Mouse (Mus musculus): Measurements from ENCODE around the gene Bivm. TPM values are rescaled to one million over a fixed set of nuclear protein-coding genes. Genes with fewer than 3 reads are reported as not detected.

Bivm gene
- total RNA-seq, 2 experiments from 2014 or later, result 1.3 TPM; not detected in 1

GRCm38 (mm10) chr1:44167859-44168383 is 49.2 kb downstream of the Bivm start:
- ATAC-seq (replicated peaks; ENCODE audit: low FRiP score, poor library complexity, severe bottlenecking), result no peak

- no peak for ATAC-seq (replicated peaks; ENCODE audit: low FRiP score, poor library complexity, severe bottlenecking)
Measured at GRCm38 (mm10) chr1:44172656-44173055, 53.9 kb downstream of the Bivm start.

GRCm38 (mm10) chr1:44173903-44174302 is 55.1 kb downstream of the Bivm start:
- ATAC-seq (replicated peaks; ENCODE audit: low FRiP score, poor library complexity, severe bottlenecking), result no peak

GRCm38 (mm10) chr1:44178086-44178485 is 59.3 kb downstream of the Bivm start:
- no peak for ATAC-seq (replicated peaks; ENCODE audit: low FRiP score, poor library complexity, severe bottlenecking)

GRCm38 (mm10) chr1:44186396-44186795 is 67.6 kb downstream of the Bivm start:
- ATAC-seq (replicated peaks; ENCODE audit: low FRiP score, poor library complexity, severe bottlenecking), result no peak

Other genes with a start within 250 kb of the Bivm start
- 42.2 and 53.2 TPM in 2 replicates for gene Tpp2, start 185.3 kb upstream of the Bivm start, total RNA-seq (2015; ENCODE audit: low replicate concordance)
- 31.3 and 51.7 TPM in 2 replicates for gene Tpp2, start 185.3 kb upstream of the Bivm start, total RNA-seq (2017; ENCODE audit: low replicate concordance)
- gene Mettl21c, start 98.9 kb upstream of the Bivm start, total RNA-seq (2015; ENCODE audit: low replicate concordance), result not detected in 2 replicates
- not detected in 2 replicates for gene Mettl21c, start 98.9 kb upstream of the Bivm start, total RNA-seq (2017; ENCODE audit: low replicate concordance)
- 2.1 and 5.4 TPM in 2 replicates for gene Gm8251, start 57.0 kb upstream of the Bivm start, total RNA-seq (2015; ENCODE audit: low replicate concordance)
- gene Gm8251, start 57.0 kb upstream of the Bivm start, total RNA-seq (2017; ENCODE audit: low replicate concordance), result 3.3 and 5.9 TPM in 2 replicates
- 22.7 and 36.9 TPM in 2 replicates for gene Tex30, start 16.5 kb upstream of the Bivm start, total RNA-seq (2015; ENCODE audit: low replicate concordance)
- 8.5 and 34.1 TPM in 2 replicates for gene Tex30, start 16.5 kb upstream of the Bivm start, total RNA-seq (2017; ENCODE audit: low replicate concordance)
- 1.1 and 1.7 TPM in 2 replicates for gene Kdelc1, start 149 bp upstream of the Bivm start, total RNA-seq (2015; ENCODE audit: low replicate concordance)
- gene Kdelc1, start 149 bp upstream of the Bivm start, total RNA-seq (2017; ENCODE audit: low replicate concordance), result 0.64 and 1.5 TPM in 2 replicates
- 2.5 and 6.7 TPM in 2 replicates for gene Ercc5, start 28.8 kb downstream of the Bivm start, total RNA-seq (2015; ENCODE audit: low replicate concordance)
- 5.5 and 6.5 TPM in 2 replicates for gene Ercc5, start 28.8 kb downstream of the Bivm start, total RNA-seq (2017; ENCODE audit: low replicate concordance)
- not detected in 2 replicates for gene Mettl21e, start 100.0 kb downstream of the Bivm start, total RNA-seq (2015; ENCODE audit: low replicate concordance)
- not detected in 2 replicates for gene Mettl21e, start 100.0 kb downstream of the Bivm start, total RNA-seq (2017; ENCODE audit: low replicate concordance)

Measured in erythroid progenitor cell, adult 5-6 weeks (primary cell).